Mouse (Mus musculus): ENCODE results near the gene Gm49355. TPM values are rescaled to one million over a fixed set of nuclear protein-coding genes. Genes with fewer than 3 reads are reported as not detected.

The Gm49355 gene
- polyA plus RNA-seq (2012; ENCODE audit: low replicate concordance) = not detected in 2 replicates

DNA sequence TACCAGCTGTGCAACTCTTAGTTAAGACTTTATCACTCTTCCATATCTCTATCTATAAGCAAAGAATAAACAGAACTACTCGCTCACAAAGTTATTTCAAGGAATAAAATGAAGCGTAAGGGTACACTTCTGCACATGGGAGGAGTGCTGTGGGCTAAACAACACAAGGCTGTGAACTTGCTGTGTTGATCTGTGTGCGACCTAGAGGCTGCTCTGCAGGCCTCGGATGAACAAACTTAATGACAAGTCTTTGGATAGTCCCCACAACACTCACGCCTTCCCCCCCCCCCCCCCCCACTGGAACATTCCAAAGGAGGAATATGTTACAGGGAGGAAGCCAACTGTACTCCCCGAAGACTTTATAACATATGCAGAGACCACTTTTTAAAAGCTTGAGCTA, at the start of gene Gm49355:
TSS of gene Gm49355 (plus strand) at position 336 of the 400 bp plus-strand sequence.

DNA sequence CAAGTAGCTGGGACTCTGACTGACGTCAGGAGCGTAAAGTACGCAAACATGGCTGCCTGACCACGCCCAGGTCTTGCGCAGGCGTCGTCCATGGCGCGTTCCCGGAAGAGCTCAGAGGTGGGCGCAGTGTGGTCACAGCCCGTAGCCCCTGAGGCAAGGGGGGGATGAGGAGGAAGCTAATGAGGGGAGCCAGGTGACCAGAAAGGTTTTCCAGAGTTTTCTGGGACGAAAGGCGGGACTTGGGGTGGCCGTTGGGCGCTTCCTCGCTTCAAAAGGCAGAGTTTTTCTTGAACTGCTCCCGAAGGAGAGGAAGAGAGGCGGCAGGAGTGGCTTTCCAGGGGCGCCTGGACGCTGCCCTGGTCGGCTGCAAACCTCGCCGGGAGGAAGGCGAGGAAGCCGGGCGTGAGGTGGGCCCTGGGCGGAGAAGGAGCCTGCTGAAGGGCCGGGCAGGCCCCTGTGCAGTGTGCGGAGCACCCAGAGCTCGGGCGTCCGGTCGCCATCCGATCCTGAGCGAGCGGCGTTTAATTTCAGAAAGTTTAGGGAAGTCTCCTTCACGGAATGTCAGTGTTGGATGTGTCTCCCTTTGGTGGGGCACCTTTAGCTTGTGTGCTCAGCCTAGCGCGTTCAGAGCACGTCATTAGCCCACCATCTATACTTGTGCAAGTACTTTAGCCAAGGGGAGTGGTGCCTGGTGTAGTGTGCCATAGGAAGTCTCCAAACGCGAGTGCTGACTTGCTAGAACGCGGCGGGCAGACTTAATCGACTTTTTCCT, 551 bp downstream of the Gm49355 start, which contains the start of gene 3830406C13Rik:
TSS of gene 3830406C13Rik (plus strand) at position 33 of the 772 bp plus-strand sequence.

GRCm38 (mm10) chr14:12348089-12348488, 64.3 kb downstream of the Gm49355 start, which contains the start of gene Fezf2:
Fezf2 (minus strand) TSS chr14:12348189.

Other genes starting within 250 kb of the Gm49355 start
- gene 3830406C13Rik, start 197 bp downstream of the Gm49355 start, polyA plus RNA-seq (2012; ENCODE audit: low replicate concordance) = 6.9 and 7.1 TPM in 2 replicates
- not detected in 2 replicates for gene Fezf2, start 64.2 kb downstream of the Gm49355 start, polyA plus RNA-seq (2012; ENCODE audit: low replicate concordance)

Measured in hematopoietic multipotent progenitor cell, adult 10-12 weeks (in vitro differentiated cells).